Mouse (Mus musculus): Measurements from ENCODE around the gene Fzd4. TPM values are rescaled to one million over a fixed set of nuclear protein-coding genes. Genes with fewer than 3 reads are reported as not detected.

Gene Fzd4
- total RNA-seq, 1 experiment from 2014 or later, result 64.1 TPM

- no peak for DNase-seq
Observed at GRCm38 (mm10) chr7:89400721-89401120, 3.4 kb upstream of the Fzd4 start.

- DNase-seq, result no peak
Observed at GRCm38 (mm10) chr7:89401136-89401858, 2.9 kb upstream of the Fzd4 start.

GRCm38 (mm10) chr7:89401936-89402335, 2.2 kb upstream of the Fzd4 start:
- DNase-seq, result no peak

GRCm38 (mm10) chr7:89403053-89403972, 842 bp upstream of the Fzd4 start:
- DNase-seq, result peak; percentile 90

GRCm38 (mm10) chr7:89404734-89405440, 732 bp downstream of the Fzd4 start:
- DNase-seq, result peak; percentile 76

- no peak for DNase-seq
Observed at GRCm38 (mm10) chr7:89406011-89406410, 1.9 kb downstream of the Fzd4 start.

GRCm38 (mm10) chr7:89407006-89407940, 3.1 kb downstream of the Fzd4 start:
- DNase-seq, result no peak

GRCm38 (mm10) chr7:89410294-89410693, 6.1 kb downstream of the Fzd4 start:
- peak; percentile 34 for DNase-seq

GRCm38 (mm10) chr7:89411346-89411745, 7.2 kb downstream of the Fzd4 start:
- DNase-seq, result peak; percentile 38

- DNase-seq, result no peak
Observed at GRCm38 (mm10) chr7:89412094-89412493, 7.9 kb downstream of the Fzd4 start.

- DNase-seq, result no peak
Observed at GRCm38 (mm10) chr7:89416027-89416426, 11.9 kb downstream of the Fzd4 start.

GRCm38 (mm10) chr7:89417707-89418106, 13.6 kb downstream of the Fzd4 start:
- DNase-seq, result peak; percentile 46

- DNase-seq, result no peak
Observed at GRCm38 (mm10) chr7:89418127-89418653, 14.0 kb downstream of the Fzd4 start.

- no peak for DNase-seq
Observed at GRCm38 (mm10) chr7:89418917-89419679, 14.9 kb downstream of the Fzd4 start.

GRCm38 (mm10) chr7:89421294-89421693, 17.1 kb downstream of the Fzd4 start:
- no peak for DNase-seq

GRCm38 (mm10) chr7:89422650-89423049, 18.5 kb downstream of the Fzd4 start:
- DNase-seq, result no peak

- peak; percentile 31 for DNase-seq
Observed at GRCm38 (mm10) chr7:89423194-89423593, 19.0 kb downstream of the Fzd4 start.

- DNase-seq, result no peak
Observed at GRCm38 (mm10) chr7:89423688-89424255, 19.6 kb downstream of the Fzd4 start.

- no peak for DNase-seq
Observed at GRCm38 (mm10) chr7:89424659-89425058, 20.5 kb downstream of the Fzd4 start.
